Mouse (Mus musculus) megakaryocyte progenitor cell, adult 5-6 weeks (primary cell): ENCODE data around the gene Dcps. TPM values are rescaled to one million over a fixed set of nuclear protein-coding genes. Genes with fewer than 3 reads are reported as not detected.
A peak's percentile ranks its signal among the peaks of the same experiment; 100 is the strongest.
"Not testable (repeated sequence)": the region's sequence is repeated elsewhere in the genome, so short reads cannot be mapped to it uniquely, and the experiment has no call there.

Source experiments
- ATAC-seq: replicated peaks from 2 replicates; pipeline ENCODE4 v1.8.0; 2016; ENCODE audit warnings: mild to moderate bottlenecking, moderate TSS enrichment, inconsistent platforms; ENCODE audit not compliant: poor library complexity
- total RNA-seq, 2 experiments: library from RNA; stranded (forward) in 1 of 2; stranded (reverse) in 1 of 2; fragments of 157-497, 149-512 nt in 1 of 2; fragments of 200-1000 nt in 1 of 2; gene quantifications; 2 replicates each; pipeline versions ENCODE4 v1.2.3 to v1.2.4; 2015 to 2017

Dcps gene
- total RNA-seq, 2 experiments from 2014 or later = 64.1 to 64.9 TPM

GRCm38 (mm10) chr9:35182832-35183231 is 7.0 kb upstream of the Dcps start:
- peak; percentile 69 for ATAC-seq

GRCm38 (mm10) chr9:35176124-35176659 is 331 bp upstream of the Dcps start:
- ATAC-seq = no peak

GRCm38 (mm10) chr9:35173331-35173730 is 2.5 kb downstream of the Dcps start:
- no peak for ATAC-seq

GRCm38 (mm10) chr9:35170071-35170470 is 5.8 kb downstream of the Dcps start:
- no peak for ATAC-seq

- ATAC-seq = no peak
Observed at GRCm38 (mm10) chr9:35166798-35167635, 8.8 kb downstream of the Dcps start.

GRCm38 (mm10) chr9:35166144-35166797 is 9.6 kb downstream of the Dcps start:
- ATAC-seq = peak; percentile 88

GRCm38 (mm10) chr9:35164142-35164874 is 11.6 kb downstream of the Dcps start:
- peak; percentile 58 for ATAC-seq

GRCm38 (mm10) chr9:35163011-35163690 is 12.7 kb downstream of the Dcps start:
- ATAC-seq = no peak

GRCm38 (mm10) chr9:35161721-35162120 is 14.1 kb downstream of the Dcps start:
- no peak for ATAC-seq

GRCm38 (mm10) chr9:35160662-35161061 is 15.2 kb downstream of the Dcps start:
- no peak for ATAC-seq

GRCm38 (mm10) chr9:35158477-35158876 is 17.4 kb downstream of the Dcps start:
- no peak for ATAC-seq

GRCm38 (mm10) chr9:35156862-35157261 is 19.0 kb downstream of the Dcps start:
- no peak for ATAC-seq

GRCm38 (mm10) chr9:35156002-35156710 is 19.7 kb downstream of the Dcps start:
- ATAC-seq = no peak

GRCm38 (mm10) chr9:35152923-35153322 is 22.9 kb downstream of the Dcps start:
- ATAC-seq = no peak

GRCm38 (mm10) chr9:35148822-35149221 is 27.0 kb downstream of the Dcps start:
- not testable (repeated sequence) for ATAC-seq

GRCm38 (mm10) chr9:35147261-35147660 is 28.6 kb downstream of the Dcps start:
- not testable (repeated sequence) for ATAC-seq

- ATAC-seq = no peak
Observed at GRCm38 (mm10) chr9:35145829-35146228, 30.0 kb downstream of the Dcps start.

- ATAC-seq = 0 out of 2 replicates have a peak, but pooled peaks have one; percentile 9
Observed at GRCm38 (mm10) chr9:35145118-35145517, 30.7 kb downstream of the Dcps start.

GRCm38 (mm10) chr9:35142221-35142620 is 33.6 kb downstream of the Dcps start:
- peak; percentile 80 for ATAC-seq

GRCm38 (mm10) chr9:35139231-35139744 is 36.6 kb downstream of the Dcps start:
- no peak for ATAC-seq
